Mouse (Mus musculus) intestine, embryonic 14.5 days (tissue): ENCODE measurements around the gene Phf12. TPM values are rescaled to one million over a fixed set of nuclear protein-coding genes. Genes with fewer than 3 reads are reported as not detected.
"Not testable (repeated sequence)": the region's sequence is repeated elsewhere in the genome, so short reads cannot be mapped to it uniquely, and the experiment has no call there.

Source experiments
- ATAC-seq: fragments of 200-750 bp; cut with Nextera tagmentation; replicated peaks from 2 replicates; pipeline ENCODE4 v1.8.0; 2017; ENCODE audit warnings: low read depth, moderate number of reproducible peaks, moderate TSS enrichment, moderate library complexity; ENCODE audit not compliant: low FRiP score, low TSS enrichment
- DNase-seq: peaks from one replicate; pipeline ENCODE4 v3.0.0-alpha.2; 2018; ENCODE audit warnings: low spot score
- H3K27ac ChIP-seq: fragments of 300-500 bp; sonication (generic); 2 replicates; pipeline ENCODE4 v1.5.1; 2014; ENCODE audit warnings: low read depth, mild to moderate bottlenecking, control low read depth
- H3K27me3 ChIP-seq: fragments of 300-500 bp; sonication (generic); replicated peaks from 2 replicates; pipeline ENCODE4 v1.6.1; 2014; ENCODE audit warnings: low read length, control low read depth; ENCODE audit not compliant: control insufficient read depth, insufficient read depth
- H3K36me3 ChIP-seq: fragments of 300-500 bp; sonication (generic); 2 replicates; pipeline ENCODE4 v1.6.1; 2014; ENCODE audit warnings: low read length, control low read depth; ENCODE audit not compliant: control insufficient read depth, insufficient read depth
- H3K4me1 ChIP-seq: fragments of 300-500 bp; sonication (generic); replicated peaks from 2 replicates; pipeline ENCODE4 v1.6.1; 2014; ENCODE audit warnings: low read length, control low read depth, mixed read lengths; ENCODE audit not compliant: control insufficient read depth, insufficient read depth
- H3K4me2 ChIP-seq: fragments of 300-500 bp; sonication (generic); 2 replicates; pipeline ENCODE4 v1.6.1; 2014; ENCODE audit warnings: low read length
- H3K4me3 ChIP-seq: fragments of 300-500 bp; sonication (generic); 2 replicates; pipeline ENCODE4 v1.5.1; 2014; ENCODE audit warnings: low read depth, low read length, control low read depth, mixed read lengths
- H3K9ac ChIP-seq: fragments of 300-500 bp; sonication (generic); 2 replicates; pipeline ENCODE4 v1.6.1; 2014; ENCODE audit warnings: mild to moderate bottlenecking, low read length
- H3K9me3 ChIP-seq: fragments of 300-500 bp; sonication (generic); 2 replicates; pipeline ENCODE4 v1.6.1; 2016; ENCODE audit warnings: low read length, control low read depth; ENCODE audit not compliant: control insufficient read depth
- WGBS: fragments of 180-500 bp; shearing (Covaris S2); extraction: QIAGEN DNeasy Blood & Tissue Kit; methylation state at CpG from one replicate; pipeline ENCODE4 v1.1.7; 2014; 5-methylcytosine and 5-hydroxymethylcytosine counted together
- polyA plus RNA-seq: library from polyadenylated mRNA; unstranded; fragments of >200 nt; fragmentation: Nextera tagmentation; extraction: Ambion mirVana; gene quantifications from 2 replicates; pipeline ENCODE4 v1.2.1, GENCODE M21; 2014

The Phf12 gene
- polyA plus RNA-seq, 1 experiment from 2014 or later, result 16.5 TPM

DNA sequence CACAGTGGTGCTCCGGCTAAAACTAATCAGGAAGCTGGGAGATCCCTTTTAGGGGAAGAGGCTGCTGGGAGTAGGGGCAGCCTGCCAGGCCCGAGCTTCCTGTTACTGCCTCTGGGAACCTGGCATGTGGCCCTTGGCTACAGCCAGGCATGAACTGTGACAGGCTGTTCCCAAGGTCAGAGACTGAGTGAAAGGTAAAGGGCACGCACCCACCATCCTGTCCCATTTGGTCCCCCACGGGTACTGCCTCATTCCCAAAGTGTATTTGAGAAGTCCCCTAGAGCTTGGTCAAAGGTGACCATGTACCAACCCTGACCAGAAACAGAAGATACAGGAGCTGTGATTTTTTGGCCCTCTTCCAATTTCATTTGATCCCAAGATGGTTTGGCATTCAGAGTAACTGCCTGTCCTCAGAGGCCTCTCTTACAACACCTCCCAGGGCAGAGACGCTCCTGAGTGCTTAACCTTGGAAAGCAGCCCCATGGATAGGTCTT, 62.3 kb downstream of the Phf12 start:
- 82% methylated on average over 5 of the region's 5 CpGs for WGBS

DNA sequence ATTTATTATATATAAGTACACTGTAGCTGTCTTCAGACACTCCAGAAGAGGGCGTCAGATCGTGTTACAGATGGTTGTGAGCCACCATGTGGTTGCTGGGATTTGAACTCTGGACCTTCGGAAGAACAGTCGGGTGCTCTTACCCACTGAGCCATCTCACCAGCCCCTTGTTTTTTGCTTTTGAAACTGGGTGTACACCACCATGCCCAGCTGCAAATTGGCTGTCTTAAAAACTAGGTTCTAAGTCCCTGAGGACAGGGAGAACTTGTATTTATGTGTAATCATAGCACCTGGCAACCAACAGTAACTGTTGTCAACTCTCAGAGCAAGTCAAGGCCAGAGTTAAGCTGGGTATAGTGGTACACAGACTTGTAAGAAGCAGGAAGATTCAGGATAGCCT, 66.1 kb downstream of the Phf12 start:
- H3K9ac ChIP-seq, H3K4me1 ChIP-seq, H3K4me2 ChIP-seq, H3K4me3 ChIP-seq, H3K9me3 ChIP-seq, DNase-seq, ATAC-seq, H3K27ac ChIP-seq, H3K27me3 ChIP-seq: not testable (repeated sequence)
- peaks cover 17% of the 10 kb centered on the region for H3K36me3 ChIP-seq
- WGBS, result 94% methylated on average over 2 of the region's 4 CpGs

More for the DNA sequence above, 62.3 kb downstream of the Phf12 start:
- no peak overlapping the region for H3K9ac ChIP-seq
- H3K4me1 ChIP-seq, result no peaks in the 10 kb centered on the region
- DNase-seq, result no peak
- no peaks in the 10 kb centered on the region for H3K9me3 ChIP-seq
- H3K27me3 ChIP-seq, result no peaks in the 10 kb centered on the region
- H3K36me3 ChIP-seq, result no peaks in the 10 kb centered on the region
- no peak overlapping the region for H3K4me3 ChIP-seq
- H3K27ac ChIP-seq, result no peak overlapping the region
- no peak overlapping the region for H3K4me2 ChIP-seq
- ATAC-seq, result no peak

GRCm38 (mm10) chr11:78053078-78053477, 70.5 kb downstream of the Phf12 start:
- H3K27ac ChIP-seq, result no peak overlapping the region
- no peak for ATAC-seq
- H3K4me2 ChIP-seq, result no peak overlapping the region
- H3K9ac ChIP-seq, result no peak overlapping the region
- 88% methylated on average over 8 of the region's 8 CpGs for WGBS
- H3K36me3 ChIP-seq, result peaks cover 36% of the 10 kb centered on the region
- no peaks in the 10 kb centered on the region for H3K9me3 ChIP-seq
- no peak for DNase-seq
- no peaks in the 10 kb centered on the region for H3K4me1 ChIP-seq
- no peaks in the 10 kb centered on the region for H3K27me3 ChIP-seq
- H3K4me3 ChIP-seq, result no peak overlapping the region

GRCm38 (mm10) chr11:78056946-78057345, 74.4 kb downstream of the Phf12 start:
- Histone ChIP-seq H3K9ac (no peak overlapping the region), H3K4me3 (no peak overlapping the region), H3K27ac (no peak overlapping the region), H3K36me3 (peaks cover 42% of the 10 kb centered on the region), H3K9me3 (no peaks in the 10 kb centered on the region), H3K4me1 (no peaks in the 10 kb centered on the region), H3K27me3 (no peaks in the 10 kb centered on the region), H3K4me2 (no peak overlapping the region)
- ATAC-seq, result no peak
- no peak for DNase-seq
- 85% methylated on average over 8 of the region's 8 CpGs for WGBS

- H3K4me3 ChIP-seq, result no peak overlapping the region
- no peak overlapping the region for H3K4me2 ChIP-seq
- H3K9me3 ChIP-seq, result no peaks in the 10 kb centered on the region
- H3K27ac ChIP-seq, result no peak overlapping the region
- WGBS, result 65% methylated on average over 9 of the region's 9 CpGs
- no peak overlapping the region for H3K9ac ChIP-seq
- DNase-seq (no peak), ATAC-seq (peak; percentile 86; the same call in 1 of the 2 replicates)
- H3K27me3 ChIP-seq, result no peaks in the 10 kb centered on the region
- no peaks in the 10 kb centered on the region for H3K4me1 ChIP-seq
- peaks cover 31% of the 10 kb centered on the region for H3K36me3 ChIP-seq
Observed at GRCm38 (mm10) chr11:78059833-78060757, 77.5 kb downstream of the Phf12 start.

DNA sequence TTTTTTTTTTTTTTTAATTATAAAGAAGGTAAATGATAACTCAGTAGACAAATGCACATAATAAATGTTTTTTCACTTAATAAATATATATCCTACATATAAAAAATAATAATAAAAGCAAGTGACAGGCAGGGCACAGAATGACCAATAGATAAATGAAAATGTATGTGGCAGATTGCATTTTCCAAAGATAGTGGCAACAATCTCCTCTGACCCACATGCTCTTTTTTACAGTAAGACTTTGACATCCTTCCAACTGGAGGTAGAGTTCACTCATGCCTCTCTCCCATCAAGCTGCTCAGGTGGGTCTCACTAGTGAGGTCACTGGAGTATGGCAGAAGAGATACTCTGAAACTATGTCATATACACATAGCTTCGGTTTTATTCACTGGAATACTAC, 80.0 kb downstream of the Phf12 start:
- ATAC-seq (no peak), DNase-seq (no peak)
- Histone ChIP-seq H3K4me3 (no peak overlapping the region), H3K27me3 (no peaks in the 10 kb centered on the region), H3K4me1 (no peaks in the 10 kb centered on the region), H3K9me3 (no peaks in the 10 kb centered on the region), H3K4me2 (no peak overlapping the region), H3K9ac (no peak overlapping the region), H3K27ac (no peak overlapping the region), H3K36me3 (peaks cover 24% of the 10 kb centered on the region)
- WGBS, result 80% methylated on average over 1 of the region's 1 CpGs

GRCm38 (mm10) chr11:78065906-78066305, 83.4 kb downstream of the Phf12 start:
- WGBS, result 38% methylated on average over 2 of the region's 2 CpGs
- DNase-seq (no peak), ATAC-seq (no peak)
- Histone ChIP-seq H3K4me2 (no peak overlapping the region), H3K9me3 (no peaks in the 10 kb centered on the region), H3K27me3 (no peaks in the 10 kb centered on the region), H3K4me1 (no peaks in the 10 kb centered on the region), H3K36me3 (no peaks in the 10 kb centered on the region), H3K27ac (no peak overlapping the region), H3K9ac (no peak overlapping the region), H3K4me3 (no peak overlapping the region)

GRCm38 (mm10) chr11:78066641-78067040, 84.1 kb downstream of the Phf12 start:
- no peaks in the 10 kb centered on the region for H3K9me3 ChIP-seq
- 61% methylated on average over 2 of the region's 2 CpGs for WGBS
- H3K9ac ChIP-seq, result no peak overlapping the region
- no peak overlapping the region for H3K4me2 ChIP-seq
- H3K36me3 ChIP-seq, result no peaks in the 10 kb centered on the region
- no peak overlapping the region for H3K4me3 ChIP-seq
- ATAC-seq (no peak), DNase-seq (no peak)
- no peak overlapping the region for H3K27ac ChIP-seq
- H3K27me3 ChIP-seq, result no peaks in the 10 kb centered on the region
- no peaks in the 10 kb centered on the region for H3K4me1 ChIP-seq

DNA sequence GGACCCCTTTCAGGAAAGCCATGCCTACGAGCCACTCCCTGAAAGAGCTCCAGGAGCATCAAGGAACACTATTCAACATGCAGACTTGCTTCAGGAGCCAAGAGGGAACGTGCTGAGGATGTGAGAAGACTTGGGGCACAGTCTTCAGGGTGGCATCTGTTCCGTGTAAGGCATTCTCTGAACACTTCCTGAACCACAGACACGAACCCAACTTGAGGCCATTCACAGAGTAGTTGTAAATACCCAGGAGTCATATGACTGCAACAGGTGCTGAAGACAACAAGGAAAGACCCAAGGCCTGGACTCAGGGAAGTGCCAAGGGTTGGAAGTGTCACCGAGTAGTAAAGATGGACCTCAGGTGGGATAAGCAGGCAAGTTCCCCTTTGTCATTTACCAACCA, 85.0 kb downstream of the Phf12 start:
- no peaks in the 10 kb centered on the region for H3K9me3 ChIP-seq
- WGBS, result 71% methylated on average over 5 of the region's 5 CpGs
- no peaks in the 10 kb centered on the region for H3K4me1 ChIP-seq
- no peak overlapping the region for H3K27ac ChIP-seq
- ATAC-seq (no peak), DNase-seq (no peak)
- H3K4me3 ChIP-seq, result no peak overlapping the region
- H3K36me3 ChIP-seq, result peaks cover 4% of the 10 kb centered on the region; the same call in 1 of the 2 replicates
- no peak overlapping the region for H3K9ac ChIP-seq
- no peak overlapping the region for H3K4me2 ChIP-seq
- H3K27me3 ChIP-seq, result no peaks in the 10 kb centered on the region
